Comparison of ENCODE assay signal across 30 mouse cellular contexts in the genomic region with DNA sequence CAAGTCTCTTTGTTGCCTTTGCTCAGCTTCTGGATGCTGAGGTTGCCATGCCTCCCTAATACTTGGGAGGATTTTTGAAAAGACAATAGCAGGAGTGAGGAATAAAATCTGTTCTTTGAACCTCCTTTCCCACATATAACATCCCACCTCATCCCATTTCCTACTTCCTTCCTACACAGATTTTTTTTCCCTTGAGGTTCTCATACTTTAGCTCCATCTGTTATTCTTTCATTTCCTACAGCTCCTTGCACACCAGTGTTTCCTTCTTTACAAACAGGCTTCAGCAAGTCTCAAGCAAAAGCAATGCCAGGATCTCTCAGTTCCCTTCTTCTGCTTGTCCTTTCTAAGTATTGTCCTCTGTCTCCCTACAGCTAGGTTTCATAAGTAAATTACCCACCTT.
"Had no signal": no experiment of that assay in that cellular context is flagged by ENCODE, and none has a peak within 500 bp of the region (broad histone marks: within the 10 kb centered on the region; RNA-seq: fewer than 3 reads in every experiment).

No protein-coding gene starts in this region.

- H3K27ac ChIP-seq: embryonic facial prominence, embryonic 10.5 days; embryonic facial prominence, embryonic 12.5 days; embryonic facial prominence, embryonic 13.5 days; embryonic facial prominence, embryonic 15.5 days; forebrain, embryonic 10.5 days; forebrain, embryonic 12.5 days; forebrain, embryonic 13.5 days; forebrain, embryonic 15.5 days; gastrocnemius, adult 2 months; heart, adult 2 months; heart, embryonic 10.5 days had no signal

- H3K4me1 ChIP-seq: embryonic facial prominence, embryonic 12.5 days; embryonic facial prominence, embryonic 13.5 days; embryonic facial prominence, embryonic 15.5 days; forebrain, embryonic 10.5 days; forebrain, embryonic 12.5 days; forebrain, embryonic 13.5 days; forebrain, embryonic 15.5 days; heart, embryonic 10.5 days had no signal

- H3K36me3 ChIP-seq: embryonic facial prominence, embryonic 10.5 days; embryonic facial prominence, embryonic 12.5 days; embryonic facial prominence, embryonic 13.5 days; embryonic facial prominence, embryonic 15.5 days; forebrain, embryonic 10.5 days; forebrain, embryonic 12.5 days; forebrain, embryonic 15.5 days; heart, embryonic 10.5 days had no signal

- H3K9ac ChIP-seq: embryonic facial prominence, embryonic 12.5 days; embryonic facial prominence, embryonic 13.5 days; embryonic facial prominence, embryonic 15.5 days; forebrain, embryonic 12.5 days; forebrain, embryonic 13.5 days; forebrain, embryonic 15.5 days; forebrain, postnatal 0 days had no signal

- H3K27me3 ChIP-seq: embryonic facial prominence, embryonic 12.5 days; embryonic facial prominence, embryonic 13.5 days; embryonic facial prominence, embryonic 15.5 days; forebrain, embryonic 12.5 days; forebrain, embryonic 13.5 days; forebrain, embryonic 15.5 days had no signal

- H3K4me2 ChIP-seq: embryonic facial prominence, embryonic 12.5 days; embryonic facial prominence, embryonic 13.5 days; embryonic facial prominence, embryonic 15.5 days; forebrain, embryonic 12.5 days; forebrain, embryonic 13.5 days; forebrain, embryonic 15.5 days had no signal

- ATAC-seq: forebrain, embryonic 13.5 days; forebrain, embryonic 14.5 days; forebrain, embryonic 15.5 days; forebrain, embryonic 16.5 days; forebrain, postnatal 0 days had no signal

- H3K4me3 ChIP-seq: embryonic facial prominence, embryonic 10.5 days; embryonic facial prominence, embryonic 12.5 days; embryonic facial prominence, embryonic 13.5 days; embryonic facial prominence, embryonic 15.5 days; erythroblast, embryonic 14.5 days; forebrain, embryonic 10.5 days; forebrain, embryonic 12.5 days; forebrain, embryonic 13.5 days; forebrain, embryonic 15.5 days; gastrocnemius, adult 2 months; heart, adult 2 months; heart, embryonic 10.5 days had no signal

- H3K9me3 ChIP-seq: embryonic facial prominence, embryonic 10.5 days; embryonic facial prominence, embryonic 12.5 days; embryonic facial prominence, embryonic 13.5 days; embryonic facial prominence, embryonic 15.5 days; forebrain, embryonic 10.5 days; forebrain, embryonic 12.5 days; forebrain, embryonic 13.5 days; forebrain, embryonic 15.5 days; heart, embryonic 10.5 days had no signal

- DNase-seq: cerebellum, adult 2 months; cerebellum, adult 8-10 months; cerebellum, adult 9-10 months; cerebellum, adult 9-11 months; cerebellum, postnatal 10 days; cerebellum, postnatal 14 days; cerebellum, postnatal 25 days; cerebellum, postnatal 36 days; embryo, embryonic 11 days; forebrain, postnatal 0 days; gastrocnemius, adult 2 months; gastrocnemius, postnatal 10 days; gastrocnemius, postnatal 14 days; gastrocnemius, postnatal 25 days; gastrocnemius, postnatal 36 days; heart, adult 11 months; heart, adult 18-20 months; heart, adult 2 months had no signal
